Mouse (Mus musculus): ENCODE results near the gene Glrx5. TPM values are rescaled to one million over a fixed set of nuclear protein-coding genes. Genes with fewer than 3 reads are reported as not detected.

The Glrx5 gene
- polyA plus RNA-seq, 1 experiment from 2014 or later: 154 TPM

DNA sequence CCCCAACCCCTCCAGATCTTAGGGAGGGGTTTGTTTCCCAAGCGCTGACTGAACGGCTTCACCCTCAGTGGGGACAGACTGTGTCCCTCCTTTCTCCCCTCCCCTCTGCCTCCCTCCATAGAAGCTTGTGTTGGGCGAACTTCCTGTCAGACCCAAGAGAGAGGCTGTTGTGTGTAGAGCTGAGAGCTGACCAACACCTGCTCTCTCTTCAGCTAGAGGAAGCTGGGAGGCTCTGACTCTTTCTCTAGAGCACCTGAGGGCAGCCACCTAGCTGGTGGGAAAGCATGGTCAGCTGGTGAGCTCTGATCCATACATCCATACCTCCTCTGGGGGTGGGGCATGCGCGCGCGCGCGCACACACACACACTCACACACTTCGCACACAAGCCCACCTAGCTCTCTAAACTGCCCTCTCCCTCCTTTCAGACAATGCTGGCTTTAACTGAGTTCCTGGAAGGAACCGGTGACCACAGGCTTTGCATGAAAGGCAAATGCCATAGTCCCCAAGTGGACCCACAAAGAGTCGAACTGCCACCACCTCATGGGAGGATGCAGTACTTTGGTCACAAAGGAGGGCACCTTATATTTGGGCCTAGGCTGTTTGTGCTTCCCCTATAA, 37.1 kb upstream of the Glrx5 start:
- 91% methylated on average over 11 of the region's 12 CpGs for WGBS
- ATAC-seq: no peak
- H3K4me2 ChIP-seq (ENCODE audit: low read length): no peak overlapping the region
- no peaks in the 10 kb centered on the region for H3K27me3 ChIP-seq (ENCODE audit: control insufficient read depth, insufficient read depth, low read depth, low read length)
- no peak overlapping the region for H3K4me3 ChIP-seq (ENCODE audit: low read depth, low read length)
- no peaks in the 10 kb centered on the region for H3K4me1 ChIP-seq (ENCODE audit: control insufficient read depth, insufficient read depth, low read length)
- no peaks in the 10 kb centered on the region for H3K36me3 ChIP-seq (ENCODE audit: control insufficient read depth, insufficient read depth, low read length)
- H3K9ac ChIP-seq (ENCODE audit: low read depth, low read length): no peak overlapping the region
- H3K27ac ChIP-seq (ENCODE audit: low read length): no peak overlapping the region
- no peaks in the 10 kb centered on the region for H3K9me3 ChIP-seq (replicated peaks; ENCODE audit: control insufficient read depth, low read length, poor library complexity, severe bottlenecking)

DNA sequence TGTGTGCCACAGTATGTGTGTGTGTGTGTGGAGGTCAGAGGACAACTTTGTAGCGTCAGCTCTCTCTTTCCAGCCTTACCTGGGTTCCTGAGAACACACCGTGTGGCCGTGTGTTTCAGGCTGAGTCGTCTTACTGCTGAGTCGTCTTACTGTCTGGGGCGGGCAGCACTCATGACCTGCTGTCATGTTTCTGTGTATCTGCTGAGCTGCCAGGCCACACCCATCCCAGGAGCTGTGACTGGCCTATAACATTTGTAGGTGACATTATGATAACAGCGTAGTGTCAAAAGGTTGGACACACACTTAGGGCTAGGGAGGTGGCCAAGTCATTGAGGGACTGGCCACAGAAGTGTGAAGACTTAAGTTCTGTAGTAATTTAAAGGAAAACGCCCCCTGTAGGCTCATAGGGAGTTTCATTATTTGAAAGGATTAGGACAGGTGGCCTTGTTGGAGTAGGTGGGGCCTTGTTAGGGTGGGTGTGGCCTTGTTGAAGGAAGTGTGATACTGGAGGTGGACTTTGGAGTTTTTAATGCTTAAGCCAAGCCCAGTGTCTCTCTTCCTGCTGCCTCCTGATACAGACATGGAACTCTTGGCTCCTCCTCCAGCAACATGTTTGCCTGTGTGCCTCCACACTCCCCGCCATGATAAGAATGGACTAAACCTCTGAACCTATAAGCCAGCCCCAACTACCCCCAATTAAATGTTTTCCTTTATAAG, 36.3 kb upstream of the Glrx5 start:
- Histone ChIP-seq H3K27me3 (ENCODE audit: control insufficient read depth, insufficient read depth, low read depth, low read length) (no peaks in the 10 kb centered on the region), H3K36me3 (ENCODE audit: control insufficient read depth, insufficient read depth, low read length) (no peaks in the 10 kb centered on the region), H3K4me3 (ENCODE audit: low read depth, low read length) (no peak overlapping the region), H3K4me1 (ENCODE audit: control insufficient read depth, insufficient read depth, low read length) (no peaks in the 10 kb centered on the region), H3K27ac (ENCODE audit: low read length) (no peak overlapping the region), H3K9me3 (replicated peaks; ENCODE audit: control insufficient read depth, low read length, poor library complexity, severe bottlenecking) (no peaks in the 10 kb centered on the region), H3K9ac (ENCODE audit: low read depth, low read length) (no peak overlapping the region), H3K4me2 (ENCODE audit: low read length) (no peak overlapping the region)
- ATAC-seq: no peak
- 90% methylated on average over 9 of the region's 9 CpGs for WGBS

DNA sequence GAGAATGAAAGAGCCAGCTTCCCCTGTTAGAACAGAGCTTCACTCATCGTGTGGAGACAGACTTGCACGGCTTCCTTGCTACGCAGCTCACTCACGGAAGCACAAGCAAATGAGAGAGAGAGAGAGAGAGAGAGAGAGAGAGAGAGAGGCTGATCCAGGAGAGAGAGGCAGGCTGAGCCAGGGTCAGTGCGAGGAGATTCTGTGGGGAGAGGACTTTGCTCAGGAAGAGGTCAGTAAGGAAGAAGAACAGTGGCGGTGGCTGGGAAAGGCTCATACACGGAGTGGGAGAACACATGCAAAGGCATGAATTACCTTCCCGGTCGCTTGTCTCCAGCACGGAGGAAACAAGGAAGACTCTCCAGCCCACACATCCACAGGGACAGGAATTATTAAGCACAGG, 35.3 kb upstream of the Glrx5 start:
- Histone ChIP-seq H3K27ac (ENCODE audit: low read length) (no peak overlapping the region), H3K4me3 (ENCODE audit: low read depth, low read length) (no peak overlapping the region), H3K4me2 (ENCODE audit: low read length) (no peak overlapping the region), H3K4me1 (ENCODE audit: control insufficient read depth, insufficient read depth, low read length) (no peaks in the 10 kb centered on the region), H3K9me3 (replicated peaks; ENCODE audit: control insufficient read depth, low read length, poor library complexity, severe bottlenecking) (no peaks in the 10 kb centered on the region), H3K36me3 (ENCODE audit: control insufficient read depth, insufficient read depth, low read length) (no peaks in the 10 kb centered on the region), H3K9ac (ENCODE audit: low read depth, low read length) (no peak overlapping the region), H3K27me3 (ENCODE audit: control insufficient read depth, insufficient read depth, low read depth, low read length) (no peaks in the 10 kb centered on the region)
- 87% methylated on average over 10 of the region's 10 CpGs for WGBS
- no peak for ATAC-seq

DNA sequence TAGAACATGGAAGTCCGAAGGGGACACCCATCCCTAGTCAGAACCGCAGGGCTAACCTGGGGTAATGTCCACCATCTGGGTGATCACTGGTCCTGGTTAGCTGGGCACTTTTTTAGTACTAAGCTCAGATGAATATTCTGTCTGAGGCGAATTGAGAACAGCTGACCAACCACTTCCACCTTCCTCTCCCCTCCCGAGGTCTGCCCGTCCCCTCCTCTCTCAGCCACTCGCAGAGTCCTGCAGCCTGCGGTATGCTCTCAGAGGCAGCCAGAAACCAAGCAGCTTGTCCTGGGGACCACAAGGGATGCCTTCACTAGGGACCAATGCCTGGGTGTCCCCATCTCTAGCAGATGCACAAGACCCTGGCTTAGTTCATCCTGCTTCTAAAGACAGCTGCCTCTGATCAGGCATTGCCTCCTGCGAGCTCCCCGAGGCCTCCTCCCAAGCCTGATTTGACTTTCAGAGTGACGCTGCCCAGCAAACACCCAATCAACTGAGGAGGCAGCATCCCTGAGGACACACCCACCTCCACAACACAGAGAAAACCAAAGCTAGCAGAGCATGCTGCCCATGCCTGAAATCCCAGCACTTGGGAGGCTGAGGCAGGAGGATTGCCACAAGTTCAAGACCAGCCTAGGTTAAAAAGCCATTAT, 34.7 kb upstream of the Glrx5 start:
- Histone ChIP-seq H3K36me3 (ENCODE audit: control insufficient read depth, insufficient read depth, low read length) (no peaks in the 10 kb centered on the region), H3K9ac (ENCODE audit: low read depth, low read length) (no peak overlapping the region), H3K27ac (ENCODE audit: low read length) (no peak overlapping the region), H3K4me1 (ENCODE audit: control insufficient read depth, insufficient read depth, low read length) (no peaks in the 10 kb centered on the region), H3K27me3 (ENCODE audit: control insufficient read depth, insufficient read depth, low read depth, low read length) (no peaks in the 10 kb centered on the region), H3K4me2 (ENCODE audit: low read length) (no peak overlapping the region), H3K4me3 (ENCODE audit: low read depth, low read length) (no peak overlapping the region), H3K9me3 (replicated peaks; ENCODE audit: control insufficient read depth, low read length, poor library complexity, severe bottlenecking) (no peaks in the 10 kb centered on the region)
- 85% methylated on average over 10 of the region's 10 CpGs for WGBS
- ATAC-seq: no peak

DNA sequence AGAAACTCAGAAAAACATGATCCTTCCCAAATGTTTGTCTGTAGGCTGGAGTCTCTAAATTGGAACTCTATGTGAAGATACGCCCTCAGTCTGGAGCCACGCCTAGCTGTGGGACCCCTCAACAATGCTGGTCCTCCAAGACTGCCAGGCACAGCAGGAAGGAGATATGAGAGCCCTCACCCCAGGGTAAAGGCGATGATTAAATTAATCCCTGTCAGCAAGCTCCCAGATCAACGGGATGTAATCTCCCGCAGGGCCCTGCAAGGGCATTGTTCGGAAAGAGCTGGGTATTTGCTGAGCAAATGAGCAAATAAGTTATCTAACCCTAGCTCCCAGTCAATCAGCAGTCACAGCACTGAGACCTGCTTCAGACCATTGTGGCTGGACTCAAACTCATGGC, 33.9 kb upstream of the Glrx5 start:
- 42% methylated on average over 6 of the region's 6 CpGs for WGBS
- Histone ChIP-seq H3K4me1 (ENCODE audit: control insufficient read depth, insufficient read depth, low read length) (no peaks in the 10 kb centered on the region), H3K36me3 (ENCODE audit: control insufficient read depth, insufficient read depth, low read length) (no peaks in the 10 kb centered on the region), H3K4me2 (ENCODE audit: low read length) (no peak overlapping the region), H3K4me3 (ENCODE audit: low read depth, low read length) (no peak overlapping the region), H3K9me3 (replicated peaks; ENCODE audit: control insufficient read depth, low read length, poor library complexity, severe bottlenecking) (no peaks in the 10 kb centered on the region), H3K9ac (ENCODE audit: low read depth, low read length) (no peak overlapping the region), H3K27me3 (ENCODE audit: control insufficient read depth, insufficient read depth, low read depth, low read length) (no peaks in the 10 kb centered on the region), H3K27ac (ENCODE audit: low read length) (no peak overlapping the region)
- ATAC-seq: no peak

DNA sequence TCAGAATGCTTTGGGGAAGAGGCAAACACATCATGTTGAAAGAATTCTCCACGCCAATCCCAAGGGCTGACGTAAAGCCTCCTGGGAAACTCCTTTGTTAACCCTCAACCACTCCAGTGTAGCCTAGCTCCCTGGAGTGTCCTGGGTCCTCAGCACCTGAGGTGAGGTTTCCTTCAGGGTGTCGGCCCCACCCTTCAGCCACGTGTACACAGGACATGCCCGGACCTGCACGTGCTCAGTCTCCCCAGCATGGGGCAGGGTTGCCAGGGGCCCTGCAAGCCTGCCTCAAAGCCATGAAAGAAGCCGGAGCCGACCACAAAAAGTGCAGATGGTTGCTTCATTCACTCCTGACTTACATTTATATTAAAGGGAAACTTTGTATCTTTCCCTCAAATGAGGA, 33.3 kb upstream of the Glrx5 start:
- Histone ChIP-seq H3K4me1 (ENCODE audit: control insufficient read depth, insufficient read depth, low read length) (no peaks in the 10 kb centered on the region), H3K4me2 (ENCODE audit: low read length) (no peak overlapping the region), H3K27me3 (ENCODE audit: control insufficient read depth, insufficient read depth, low read depth, low read length) (no peaks in the 10 kb centered on the region), H3K4me3 (ENCODE audit: low read depth, low read length) (no peak overlapping the region), H3K27ac (ENCODE audit: low read length) (no peak overlapping the region), H3K9me3 (replicated peaks; ENCODE audit: control insufficient read depth, low read length, poor library complexity, severe bottlenecking) (no peaks in the 10 kb centered on the region), H3K36me3 (ENCODE audit: control insufficient read depth, insufficient read depth, low read length) (no peaks in the 10 kb centered on the region), H3K9ac (ENCODE audit: low read depth, low read length) (no peak overlapping the region)
- no peak for ATAC-seq
- WGBS: 49% methylated on average over 8 of the region's 8 CpGs

DNA sequence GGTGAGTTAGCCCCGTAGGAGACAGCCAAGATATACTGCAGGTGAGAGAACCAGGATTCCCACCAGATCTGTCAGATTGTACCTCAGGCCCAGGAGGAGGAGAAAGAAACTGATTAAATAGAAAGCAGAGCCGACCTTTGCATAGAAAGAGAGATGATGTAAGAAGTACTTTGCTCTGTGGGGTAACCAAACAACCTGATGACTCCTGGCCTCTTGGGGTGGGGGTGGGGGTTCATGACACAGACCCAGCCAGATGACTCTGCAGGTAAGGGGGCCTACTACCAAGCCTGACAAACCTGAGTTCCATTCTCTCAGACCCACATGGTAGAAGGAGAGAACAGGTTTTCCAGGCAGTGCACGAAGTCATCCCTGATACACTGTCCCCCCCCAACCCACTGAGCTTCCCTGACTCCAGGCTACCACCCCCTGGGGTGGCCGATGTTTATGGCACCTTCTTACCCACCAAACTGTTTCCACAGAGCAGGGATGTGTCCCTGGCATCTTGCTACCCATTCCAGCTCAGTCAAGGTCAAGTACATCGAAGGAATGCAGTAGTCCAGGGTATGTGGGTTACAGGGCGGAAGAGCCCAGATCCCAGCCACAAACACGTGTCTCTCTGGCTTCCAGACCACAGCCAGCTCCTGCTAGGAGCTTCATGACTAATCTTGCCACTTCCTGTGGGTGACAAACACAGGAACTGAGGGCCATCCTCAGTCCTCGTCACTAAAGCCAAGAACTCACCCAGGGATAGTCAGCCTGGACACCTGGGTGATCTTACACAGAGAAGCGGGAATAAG, 31.8 kb upstream of the Glrx5 start:
- no peak overlapping the region for H3K27ac ChIP-seq (ENCODE audit: low read length)
- H3K27me3 ChIP-seq (ENCODE audit: control insufficient read depth, insufficient read depth, low read depth, low read length): no peaks in the 10 kb centered on the region; the same call in 1 of the 2 replicates
- H3K4me3 ChIP-seq (ENCODE audit: low read depth, low read length): no peak overlapping the region
- H3K4me1 ChIP-seq (ENCODE audit: control insufficient read depth, insufficient read depth, low read length): no peaks in the 10 kb centered on the region
- H3K9ac ChIP-seq (ENCODE audit: low read depth, low read length): no peak overlapping the region
- H3K4me2 ChIP-seq (ENCODE audit: low read length): no peak overlapping the region
- H3K36me3 ChIP-seq (ENCODE audit: control insufficient read depth, insufficient read depth, low read length): no peaks in the 10 kb centered on the region
- ATAC-seq: no peak
- 88% methylated on average over 9 of the region's 9 CpGs for WGBS
- H3K9me3 ChIP-seq (replicated peaks; ENCODE audit: control insufficient read depth, low read length, poor library complexity, severe bottlenecking): no peaks in the 10 kb centered on the region

DNA sequence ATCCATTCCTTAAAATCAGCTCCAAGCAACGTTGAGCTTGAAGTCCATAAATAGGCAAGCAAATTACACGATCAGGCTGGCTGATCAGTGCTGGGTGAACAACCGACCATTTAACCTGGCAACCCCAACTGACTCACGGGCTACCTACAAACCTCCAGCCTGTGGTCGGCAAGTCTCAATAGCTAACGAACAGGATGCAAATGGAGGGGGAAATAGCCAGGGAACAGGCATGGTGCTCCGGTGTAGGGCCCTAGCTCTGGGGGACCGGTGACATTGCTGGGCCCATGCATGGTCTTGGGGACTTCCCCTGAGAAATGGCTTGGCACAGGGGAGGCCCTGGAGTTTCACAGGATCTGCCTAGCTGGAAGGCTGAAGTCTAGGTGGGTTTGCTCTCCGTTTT, 31.2 kb upstream of the Glrx5 start:
- Histone ChIP-seq H3K9me3 (replicated peaks; ENCODE audit: control insufficient read depth, low read length, poor library complexity, severe bottlenecking) (no peaks in the 10 kb centered on the region), H3K4me3 (ENCODE audit: low read depth, low read length) (no peak overlapping the region), H3K4me2 (ENCODE audit: low read length) (no peak overlapping the region), H3K27me3 (ENCODE audit: control insufficient read depth, insufficient read depth, low read depth, low read length) (no peaks in the 10 kb centered on the region; the same call in 1 of the 2 replicates), H3K4me1 (ENCODE audit: control insufficient read depth, insufficient read depth, low read length) (no peaks in the 10 kb centered on the region), H3K27ac (ENCODE audit: low read length) (no peak overlapping the region), H3K36me3 (ENCODE audit: control insufficient read depth, insufficient read depth, low read length) (no peaks in the 10 kb centered on the region), H3K9ac (ENCODE audit: low read depth, low read length) (no peak overlapping the region)
- no peak for ATAC-seq
- WGBS: 91% methylated on average over 9 of the region's 9 CpGs

Data from midbrain, embryonic 16.5 days (tissue).